Mouse (Mus musculus): Measurements from ENCODE around the gene Fam234a. TPM values are rescaled to one million over a fixed set of nuclear protein-coding genes. Genes with fewer than 3 reads are reported as not detected.
A peak's percentile ranks its signal among the peaks of the same experiment; 100 is the strongest.

Fam234a gene
- total and polyA plus RNA-seq, 3 experiments: 3.6 to 13.3 (median 8.3) TPM

DNA sequence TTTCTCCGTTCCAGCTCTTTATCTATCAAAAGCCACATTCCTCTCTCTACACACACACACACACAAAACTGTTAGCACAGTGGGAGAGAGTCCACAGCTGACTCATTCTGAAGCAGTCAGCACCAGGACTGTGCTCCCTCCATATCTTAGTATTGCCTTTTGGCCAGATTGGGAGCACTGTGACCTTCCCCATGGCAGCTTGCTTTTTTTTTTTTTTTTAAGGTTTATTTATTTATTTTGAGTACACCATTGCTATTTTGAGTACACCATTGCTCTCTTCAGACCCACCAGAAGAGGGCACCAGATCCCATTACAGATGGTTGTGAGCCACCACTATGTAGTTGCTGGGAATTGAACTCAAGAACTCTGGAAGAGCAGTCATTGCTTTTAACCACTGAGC, 24.8 kb upstream of the Fam234a start:
- H3K27me3 ChIP-seq (replicated peaks): no peaks in the 10 kb centered on the region
- H3K4me3 ChIP-seq (replicated peaks in 1 of 3; ENCODE audit: low read depth in 2 of 3, low read length in 2 of 3, poor library complexity in 1 of 3): no peak overlapping the region
- no peak for DNase-seq (ENCODE audit: extremely low read depth)
- TF ChIP-seq ZKSCAN1 (IDR thresholded peaks at IDR 0.05; ENCODE audit: borderline replicate concordance, low read depth, low read length): no peak
- TF ChIP-seq USF2 (conservative IDR thresholded peaks at IDR 0.05; ENCODE audit: low read depth, low read length): no peak
- TF ChIP-seq SMC3 (IDR thresholded peaks at IDR 0.05; ENCODE audit: low read depth, low read length): no peak
- peak in 1 of 2 experiments; percentile 39; a peak in 2 of 4 replicates for TF ChIP-seq CTCF (conservative IDR thresholded peaks at IDR 0.05 in 1 of 2, IDR thresholded peaks at IDR 0.05 in 1 of 2; ENCODE audit: low read depth in 2 of 2, low read length in 2 of 2)
- no peak for TF ChIP-seq UBTF (IDR thresholded peaks at IDR 0.05; ENCODE audit: low read depth, low read length)
- TF ChIP-seq MEF2A (IDR thresholded peaks at IDR 0.05; ENCODE audit: borderline replicate concordance, low read depth, low read length): no peak
- TF ChIP-seq NELFE (IDR thresholded peaks at IDR 0.05; ENCODE audit: low read depth, low read length): no peak
- 0 out of 2 replicates have a peak, but pooled peaks have one; percentile 21 for TF ChIP-seq ZNF384 (IDR thresholded peaks at IDR 0.05; ENCODE audit: low read depth, low read length)
- no peak for TF ChIP-seq MAX (IDR thresholded peaks at IDR 0.05; ENCODE audit: low read length)
- no peak for TF ChIP-seq GABPA (IDR thresholded peaks at IDR 0.05; ENCODE audit: insufficient replicate concordance, low read depth, low read length)
- no peak overlapping the region for H3K4me2 ChIP-seq (ENCODE audit: insufficient read depth, low read depth, poor library complexity, severe bottlenecking)
- H3K4me1 ChIP-seq (ENCODE audit: control insufficient read depth in 1 of 2, insufficient read depth in 2 of 2): no peaks in the 10 kb centered on the region
- peaks cover 69 to 79% of the 10 kb centered on the region in 2 experiments for H3K36me3 ChIP-seq (replicated peaks in 1 of 2; ENCODE audit: control insufficient read depth in 1 of 2, insufficient read depth in 1 of 2, low read length in 1 of 2)
- H3K79me2 ChIP-seq (replicated peaks; ENCODE audit: control insufficient read depth, extremely low read depth, insufficient read depth, poor library complexity, severe bottlenecking): peaks cover 26% of the 10 kb centered on the region; the same call in 1 of the 2 replicates
- in situ Hi-C loops (cut with MboI; ENCODE audit: low pct_ligation_motif_present, low pct_unique_long_range_greater_than_20kb, low sequenced_read_pairs) (no loop called here), dilution Hi-C loops (cut with MboI; ENCODE audit: extremely low pct_ligation_motif_present, extremely low pct_unique_long_range_greater_than_20kb, low sequenced_read_pairs) (no loop called here)
- H3K9me3 ChIP-seq (replicated peaks; ENCODE audit: low read length): no peaks in the 10 kb centered on the region
- no peak overlapping the region for H3K27ac ChIP-seq (ENCODE audit: insufficient read depth, low read depth)
- no peak overlapping the region for H3K9ac ChIP-seq (ENCODE audit: insufficient read depth, low read depth)

GRCm38 (mm10) chr17:26262384-26262783, 18.3 kb upstream of the Fam234a start:
- no peak for TF ChIP-seq ZNF384 (IDR thresholded peaks at IDR 0.05; ENCODE audit: low read depth, low read length)
- no peak for TF ChIP-seq POLR2AphosphoS2 (IDR thresholded peaks at IDR 0.05; ENCODE audit: low read depth, low read length)
- TF ChIP-seq PAX5 (IDR thresholded peaks at IDR 0.05; ENCODE audit: low read length): no peak
- no peak for TF ChIP-seq E2F4 (IDR thresholded peaks at IDR 0.05; ENCODE audit: insufficient replicate concordance, low read depth, low read length)
- TF ChIP-seq NRF1 (IDR thresholded peaks at IDR 0.05; ENCODE audit: low read depth, low read length): no peak
- TF ChIP-seq HCFC1 (IDR thresholded peaks at IDR 0.05; ENCODE audit: low read depth, low read length): no peak
- TF ChIP-seq BHLHE40 (IDR thresholded peaks at IDR 0.05; ENCODE audit: low read depth, low read length): no peak
- TF ChIP-seq ZMIZ1 (IDR thresholded peaks at IDR 0.05; ENCODE audit: low read depth, low read length): no peak
- TF ChIP-seq MAFK (IDR thresholded peaks at IDR 0.05; ENCODE audit: insufficient replicate concordance, low read length): no peak
- no peak for TF ChIP-seq IRF4 (IDR thresholded peaks at IDR 0.05; ENCODE audit: low read depth, low read length)
- TF ChIP-seq UBTF (IDR thresholded peaks at IDR 0.05; ENCODE audit: low read depth, low read length): no peak
- no peak for TF ChIP-seq ELF1 (IDR thresholded peaks at IDR 0.05; ENCODE audit: low read depth, low read length)
- Histone ChIP-seq H3K9ac (ENCODE audit: insufficient read depth, low read depth) (no peak overlapping the region), H3K4me1 (ENCODE audit: control insufficient read depth in 1 of 2, insufficient read depth in 2 of 2) (no peaks in the 10 kb centered on the region), H3K79me2 (replicated peaks; ENCODE audit: control insufficient read depth, extremely low read depth, insufficient read depth, poor library complexity, severe bottlenecking) (peaks cover 45% of the 10 kb centered on the region), H3K9me3 (replicated peaks; ENCODE audit: low read length) (no peaks in the 10 kb centered on the region), H3K27me3 (replicated peaks) (no peaks in the 10 kb centered on the region), H3K27ac (ENCODE audit: insufficient read depth, low read depth) (no peak overlapping the region), H3K36me3 (replicated peaks in 1 of 2; ENCODE audit: control insufficient read depth in 1 of 2, insufficient read depth in 1 of 2, low read length in 1 of 2) (peaks cover 69 to 87% of the 10 kb centered on the region in 2 experiments), H3K4me2 (ENCODE audit: insufficient read depth, low read depth, poor library complexity, severe bottlenecking) (no peak overlapping the region), H3K4me3 (replicated peaks in 1 of 3; ENCODE audit: low read depth in 2 of 3, low read length in 2 of 3, poor library complexity in 1 of 3) (no peak overlapping the region)
- DNase-seq (ENCODE audit: extremely low read depth): no peak
- in situ Hi-C loops (cut with MboI; ENCODE audit: low pct_ligation_motif_present, low pct_unique_long_range_greater_than_20kb, low sequenced_read_pairs) (no loop called here), dilution Hi-C loops (cut with MboI; ENCODE audit: extremely low pct_ligation_motif_present, extremely low pct_unique_long_range_greater_than_20kb, low sequenced_read_pairs) (no loop called here)

All from CH12.LX (cell line).